Mouse (Mus musculus) MN1 (cell line): ENCODE results near the gene Agbl2.

Experiments
- DNase-seq: peaks from one replicate; pipeline ENCODE4 v3.0.0-alpha.2; 2016; ENCODE audit warnings: low spot score

Gene Agbl2

DNA sequence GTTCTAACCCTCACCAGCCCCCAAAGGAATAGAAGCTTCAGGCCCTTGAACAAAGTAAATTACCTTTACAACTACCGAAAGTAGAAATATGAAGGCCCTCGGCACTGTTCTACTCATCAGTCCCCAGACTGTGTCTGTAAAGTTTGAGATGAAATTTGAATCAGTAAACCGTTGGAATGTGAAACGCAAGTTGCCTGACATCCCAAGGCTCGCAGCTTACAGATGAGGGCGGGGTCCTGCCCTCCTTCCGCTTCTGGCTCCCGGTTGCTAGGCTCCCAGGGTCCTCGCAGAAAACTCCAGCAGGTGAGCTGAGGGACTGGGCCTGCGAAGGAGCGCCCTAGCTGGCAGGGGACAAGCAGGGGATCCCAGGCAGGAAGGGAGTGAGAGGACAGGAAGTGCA is at the start of gene Agbl2:
Gene Agbl2, plus strand, starts transcription at position 270 of the 400 bp plus-strand sequence.
- DNase-seq = no peak

DNA sequence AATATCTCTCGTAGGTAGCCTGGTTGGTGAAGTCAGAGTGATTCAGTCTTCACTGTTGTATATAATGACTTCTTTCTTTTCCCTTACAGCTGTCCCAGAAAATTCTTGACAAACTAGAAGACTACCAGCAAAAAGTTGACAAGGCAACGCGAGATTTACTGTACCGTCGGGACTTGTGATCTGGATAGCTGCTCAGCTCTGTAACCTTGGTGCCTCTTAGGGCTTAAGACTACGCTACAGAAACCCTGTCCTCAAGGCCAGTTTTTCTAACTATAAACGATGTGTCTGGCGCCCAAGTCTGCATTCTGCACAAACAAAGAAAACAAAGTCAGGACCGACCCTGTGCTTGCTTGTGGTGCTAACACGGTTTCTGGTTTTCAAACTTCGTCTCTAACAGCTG is 47.2 kb upstream of the Agbl2 start:
- no peak for DNase-seq

DNA sequence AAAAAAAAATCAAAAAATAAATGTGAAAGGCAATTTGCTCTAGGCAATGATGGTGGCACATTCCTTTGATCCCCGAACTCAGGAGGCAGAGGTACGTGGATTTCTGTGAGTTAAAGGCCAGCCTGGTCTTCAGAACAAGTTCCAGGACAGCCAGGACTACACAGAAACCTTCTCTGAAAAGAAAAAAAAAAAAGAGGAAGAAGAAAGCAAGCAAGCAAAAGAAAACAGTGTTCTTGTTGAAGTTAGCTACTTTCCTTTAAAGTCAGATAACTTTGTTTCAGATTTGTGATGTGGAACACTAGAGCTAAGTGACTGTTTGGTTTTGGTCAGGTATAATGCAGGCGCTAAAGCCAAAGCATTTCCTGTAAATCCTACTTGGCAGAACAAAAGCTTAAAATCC is 43.7 kb upstream of the Agbl2 start:
- no peak for DNase-seq

DNA sequence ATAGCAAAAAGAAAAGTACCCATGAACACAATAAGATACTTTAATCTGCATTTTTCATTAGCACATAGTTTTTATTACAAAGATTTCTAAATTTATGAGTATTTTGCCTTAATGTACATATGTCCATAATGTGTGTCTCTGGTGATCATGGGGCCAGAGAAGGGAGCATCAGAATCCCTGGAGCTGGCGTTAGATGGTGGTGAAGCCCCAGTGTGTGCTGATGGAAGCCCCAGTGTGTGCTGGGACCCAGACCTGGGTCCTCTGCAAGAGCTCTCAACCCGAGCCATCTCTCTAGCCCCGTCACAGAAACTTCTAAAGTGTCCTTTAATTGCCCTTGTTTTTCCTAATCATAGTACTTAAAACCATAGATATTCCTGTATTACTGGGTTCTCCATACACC is 43.2 kb upstream of the Agbl2 start:
- no peak for DNase-seq

DNA sequence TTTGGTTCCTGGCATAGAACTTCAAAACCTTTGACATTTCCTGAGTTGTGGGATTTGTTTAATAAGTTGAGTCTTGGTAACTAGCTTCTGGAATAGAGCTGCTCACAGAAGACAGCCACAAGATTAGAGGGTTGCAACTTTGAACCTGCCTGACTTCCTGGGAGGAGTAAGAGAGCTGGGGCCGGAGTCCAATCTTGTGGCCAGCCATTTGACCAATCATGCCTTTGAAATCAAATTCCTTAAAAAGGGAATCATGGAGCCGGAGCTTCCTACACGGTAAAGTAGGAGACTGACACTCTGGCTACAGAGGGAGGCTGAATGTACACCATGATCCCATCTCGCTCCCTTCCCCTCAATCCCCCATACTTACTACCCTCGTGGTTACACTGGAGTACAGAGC is 42.6 kb upstream of the Agbl2 start:
- DNase-seq = no peak

DNA sequence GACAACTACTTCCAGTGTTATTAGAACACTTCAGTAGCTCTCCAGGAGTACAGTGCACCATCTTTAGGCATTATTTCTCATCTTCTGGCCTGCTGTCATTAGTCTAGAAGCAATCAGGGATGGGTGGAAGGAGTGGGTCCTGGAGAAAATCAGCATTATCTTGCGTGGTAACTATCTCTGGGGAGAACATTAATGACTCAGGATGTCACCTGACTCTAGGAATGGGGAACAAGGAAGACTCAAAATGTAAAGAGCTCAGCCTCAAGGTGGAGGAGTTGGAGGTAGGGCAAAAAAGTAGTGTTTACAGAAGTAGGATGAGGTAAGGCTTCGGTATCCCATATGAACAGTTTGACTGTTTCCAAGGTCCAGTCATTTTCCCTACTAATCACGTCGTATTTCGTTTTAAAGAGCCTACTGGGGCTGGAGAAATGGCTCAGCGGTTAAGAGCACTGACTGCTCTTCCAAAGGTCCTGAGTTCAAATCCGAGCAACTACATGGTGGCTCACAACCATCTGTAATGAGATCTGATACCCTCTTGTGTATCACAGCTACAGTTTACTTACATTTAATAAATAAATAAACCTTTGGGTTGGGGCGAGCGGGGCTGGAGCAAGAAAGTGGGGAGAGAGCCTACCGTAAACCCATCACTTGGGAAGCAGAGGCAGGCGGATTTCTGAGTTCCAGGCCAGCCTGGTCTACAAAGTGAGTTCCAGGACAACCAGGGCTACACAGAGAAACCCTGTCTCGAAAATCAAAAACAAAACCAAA is 38.1 kb upstream of the Agbl2 start:
- peak; percentile 34 for DNase-seq

- DNase-seq = peak; percentile 99
Observed at GRCm38 (mm10) chr2:90745053-90745678, 37.4 kb upstream of the Agbl2 start, which contains the start of gene Fnbp4. Gene Fnbp4, plus strand, starts transcription at chr2:90745370.

DNA sequence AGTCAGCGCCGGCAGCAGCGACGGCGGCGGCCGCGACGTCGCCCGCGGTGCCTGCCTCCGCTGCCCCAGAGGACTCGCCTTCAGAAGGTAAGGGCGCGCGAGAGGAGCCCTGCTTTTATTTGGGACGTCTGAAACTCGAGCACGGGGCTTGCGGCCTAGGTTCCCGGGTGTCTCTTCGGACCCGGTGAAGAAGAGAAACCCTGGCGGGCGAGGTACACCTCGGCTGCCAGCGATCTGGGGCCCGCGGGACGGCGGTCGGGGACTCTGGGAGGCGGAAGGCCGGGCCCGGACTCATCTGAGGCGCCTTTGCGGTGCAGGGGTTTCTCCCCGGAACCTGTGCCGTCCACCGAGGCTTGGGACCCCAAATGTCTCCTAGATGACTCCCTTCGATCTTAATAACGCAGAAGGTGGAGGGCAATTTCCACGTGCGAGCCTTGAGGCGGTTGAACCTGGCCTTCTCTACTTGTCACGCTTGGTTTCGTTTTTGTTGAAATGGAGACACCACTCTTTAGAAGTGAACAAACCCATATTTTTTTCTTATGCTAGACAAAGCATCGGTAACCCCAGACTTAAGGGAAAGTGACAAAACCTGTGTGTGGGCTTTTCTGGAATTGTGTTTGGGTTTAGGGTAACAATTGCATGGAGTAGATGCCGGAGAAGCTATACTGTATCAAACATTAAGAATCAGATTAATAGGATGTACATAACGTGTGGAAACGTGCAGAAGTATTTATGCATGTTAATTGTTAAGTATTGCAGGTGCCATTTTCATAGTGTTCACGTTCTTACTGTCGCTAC is 36.6 kb upstream of the Agbl2 start:
- DNase-seq = peak; percentile 38

- no peak for DNase-seq
Observed at GRCm38 (mm10) chr2:90746538-90746865, 36.0 kb upstream of the Agbl2 start.

DNA sequence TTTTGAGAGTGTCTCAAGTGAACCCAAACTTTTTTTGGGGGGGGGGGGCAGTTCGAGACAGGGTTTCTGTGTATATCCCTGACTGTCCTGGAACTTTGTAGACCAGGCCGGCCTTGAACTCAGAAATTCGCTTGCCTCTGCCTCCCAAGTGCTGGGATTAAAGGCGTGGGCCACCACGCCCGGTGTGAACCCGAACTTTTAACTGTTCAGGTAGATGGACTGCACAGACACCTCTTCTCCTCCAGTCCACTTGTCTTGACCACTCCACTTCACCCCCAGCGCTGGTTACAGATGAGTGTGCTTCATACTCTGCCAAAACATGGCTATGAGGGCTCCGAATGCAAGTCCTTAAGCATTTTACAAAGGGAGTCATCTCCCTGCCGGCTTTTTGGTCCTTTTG is 35.4 kb upstream of the Agbl2 start:
- no peak for DNase-seq

DNA sequence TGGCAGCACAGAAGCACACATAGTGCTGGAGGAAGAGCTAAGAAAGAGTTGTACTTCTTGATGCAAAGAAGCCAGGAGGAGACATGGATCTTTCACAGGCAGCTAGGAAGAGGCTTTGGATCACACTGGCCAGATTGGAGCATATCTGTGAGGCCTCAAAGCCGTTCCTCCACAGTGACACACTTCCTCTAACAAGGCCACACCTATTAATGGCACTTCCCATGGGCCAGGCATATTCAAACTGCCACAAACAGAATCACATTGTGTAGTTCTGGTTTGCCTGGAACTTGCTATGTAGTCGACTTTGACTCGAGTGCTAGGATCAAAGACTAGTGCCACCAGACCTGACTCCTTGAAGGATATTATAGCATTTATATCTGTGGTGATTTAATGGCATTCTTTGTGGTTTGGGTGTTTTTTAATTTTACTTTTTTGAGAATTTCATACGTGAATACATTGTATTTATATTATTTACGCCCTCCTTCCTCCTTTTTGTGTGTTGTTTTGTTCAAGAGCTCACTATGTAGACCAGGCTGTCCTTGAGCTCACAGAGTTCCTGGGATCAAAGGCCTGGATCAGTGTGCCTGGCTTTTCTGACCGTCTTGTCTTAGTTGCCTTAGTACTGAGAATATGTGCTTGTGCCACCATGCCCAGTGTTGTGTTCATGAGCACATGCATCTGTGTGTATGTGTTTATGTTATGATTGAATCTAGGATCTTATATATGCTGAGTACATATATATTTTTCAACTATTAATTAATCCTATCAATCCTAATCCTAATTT is 32.7 kb upstream of the Agbl2 start:
- DNase-seq = no peak

DNA sequence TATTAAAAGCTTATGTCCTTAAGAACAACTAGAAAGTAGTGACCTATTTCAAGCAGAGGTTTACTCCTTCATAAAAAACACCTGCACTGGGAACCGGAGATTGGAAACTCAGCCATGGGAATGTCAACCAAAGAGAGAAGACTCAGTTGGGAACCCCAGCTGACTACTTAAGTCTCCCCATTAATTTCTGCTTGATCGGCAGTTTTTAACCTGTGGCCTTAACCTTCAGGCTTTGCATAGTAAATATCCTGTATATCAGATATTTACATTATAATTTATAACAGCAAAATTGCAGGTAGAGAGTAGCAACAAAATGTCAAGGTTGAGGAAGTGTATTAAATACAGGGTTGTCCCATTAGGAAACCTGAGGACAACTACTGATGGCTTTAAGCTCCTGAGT is 29.0 kb upstream of the Agbl2 start:
- DNase-seq = no peak

GRCm38 (mm10) chr2:90754188-90754587 is 28.3 kb upstream of the Agbl2 start:
- DNase-seq = no peak

DNA sequence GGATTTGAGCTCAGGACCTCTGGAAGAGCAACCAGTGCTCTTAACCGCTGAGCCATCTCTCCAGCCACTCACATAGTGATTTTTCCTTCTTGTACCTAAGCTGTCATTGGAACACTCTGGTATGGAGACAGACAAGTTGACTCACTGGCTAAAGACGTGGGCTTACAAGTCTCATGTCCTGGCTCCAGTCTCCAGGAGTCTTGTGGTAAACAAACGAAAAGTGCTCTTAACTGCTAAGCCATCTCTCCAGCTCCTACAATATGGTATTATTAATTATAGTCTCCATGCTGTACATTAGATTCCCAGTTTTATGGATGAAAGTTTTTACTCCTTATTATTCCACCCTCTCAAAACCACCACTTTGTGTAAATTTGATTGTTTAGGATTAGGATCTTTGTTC is 17.4 kb upstream of the Agbl2 start:
- DNase-seq = no peak

DNA sequence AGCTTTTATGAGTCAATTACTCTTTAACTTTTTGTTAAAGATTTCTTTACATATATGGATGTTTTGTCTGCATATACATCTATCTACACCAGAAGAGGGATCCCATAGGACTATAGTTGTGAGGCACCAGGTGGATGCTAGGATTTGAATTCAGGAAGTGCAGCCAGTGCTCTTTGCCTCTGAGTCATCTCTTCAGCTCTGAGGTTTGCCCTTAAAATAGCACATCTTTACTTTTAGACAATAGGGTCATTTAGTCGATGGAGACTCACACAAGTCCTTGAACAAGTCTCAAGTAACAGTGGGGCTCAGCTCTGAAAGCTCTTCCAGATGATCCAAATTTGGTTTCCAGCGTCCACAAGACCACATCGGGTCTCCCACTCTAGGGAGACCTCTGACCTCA is 1.2 kb upstream of the Agbl2 start:
- DNase-seq = no peak

GRCm38 (mm10) chr2:90781938-90782337 is 589 bp upstream of the Agbl2 start:
- no peak for DNase-seq

GRCm38 (mm10) chr2:90782901-90783486 is 467 bp downstream of the Agbl2 start:
- no peak for DNase-seq

DNA sequence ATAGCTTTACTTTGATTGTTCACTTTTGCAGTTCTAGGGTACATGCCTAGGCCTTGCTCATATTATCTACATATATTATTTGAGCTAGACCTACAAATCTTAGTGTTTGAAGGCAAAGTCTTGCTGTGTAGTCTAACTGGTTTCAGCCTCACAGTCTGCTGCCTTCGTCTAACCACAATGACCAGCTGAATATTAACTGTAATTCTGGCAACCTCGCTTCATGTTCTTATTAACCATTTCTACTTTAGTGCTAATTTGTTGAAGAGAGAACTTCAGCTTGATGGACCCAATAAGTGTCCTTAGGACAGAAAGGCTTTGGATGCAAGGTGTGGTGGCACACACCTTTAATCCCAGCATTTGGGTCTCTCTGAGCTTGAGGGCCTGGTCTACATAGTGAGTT is 5.6 kb downstream of the Agbl2 start:
- DNase-seq = no peak

GRCm38 (mm10) chr2:90808241-90809126 is 26.0 kb downstream of the Agbl2 start:
- no peak for DNase-seq

DNA sequence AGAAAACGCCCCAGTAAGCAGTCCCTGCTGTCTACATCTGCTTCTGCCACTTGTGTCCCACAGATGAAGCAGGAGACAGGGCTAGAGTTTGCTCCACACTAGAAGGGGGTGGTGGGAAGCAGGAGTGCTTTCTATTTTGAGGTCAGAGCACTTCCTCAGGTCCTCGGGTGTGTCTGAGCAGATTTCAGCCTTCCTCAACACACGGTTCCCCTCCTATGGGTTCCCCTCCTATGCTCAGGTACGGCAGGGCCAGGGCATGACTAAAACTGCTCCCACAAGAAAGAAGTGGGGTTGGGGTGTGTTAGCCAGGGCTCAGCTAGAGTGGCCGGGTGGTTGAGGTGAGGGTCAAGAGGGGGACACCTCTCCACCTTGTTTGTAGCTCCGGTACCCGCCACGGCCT is 28.2 kb downstream of the Agbl2 start:
- no peak for DNase-seq

DNA sequence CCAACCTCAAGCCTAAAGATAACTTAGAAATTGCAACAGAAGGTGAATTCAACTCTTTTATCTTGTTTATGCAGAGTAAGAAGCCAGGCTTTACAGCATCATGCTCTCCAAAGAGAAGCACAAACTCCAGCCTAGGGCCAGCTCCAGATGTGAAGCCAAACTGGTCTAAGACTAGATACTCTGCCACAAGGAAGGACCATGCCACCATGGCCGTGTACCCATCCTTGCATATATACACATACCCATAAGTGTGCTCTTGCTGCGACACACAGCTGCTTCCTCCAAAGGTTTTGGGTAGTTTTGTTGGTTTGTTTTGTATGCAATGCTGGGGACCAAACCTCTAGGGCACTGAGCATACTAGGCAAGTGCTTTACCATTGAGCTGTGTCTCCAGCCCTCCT is 32.7 kb downstream of the Agbl2 start:
- DNase-seq = no peak
